ENCODE assay signal across 26 mouse cellular contexts in the genomic region with DNA sequence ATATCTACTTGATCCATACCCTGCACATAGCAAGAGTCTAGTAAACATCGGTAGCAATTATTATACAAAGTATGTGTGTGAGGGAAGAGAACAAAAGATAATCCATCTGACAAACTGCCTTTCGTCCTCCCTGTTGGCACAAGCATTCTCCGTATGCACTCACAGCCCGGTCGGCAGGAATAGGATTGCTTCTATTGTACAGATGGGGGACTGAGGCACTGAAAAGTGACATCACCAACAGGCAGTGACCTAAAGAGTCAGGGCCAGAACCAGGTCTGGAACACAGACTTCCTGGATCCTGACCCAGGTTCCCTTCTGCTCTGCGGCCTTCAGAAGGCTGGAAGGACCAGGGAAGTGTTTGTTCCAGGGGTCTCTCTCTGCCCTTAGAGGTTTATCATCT.
"Had no signal": no experiment of that assay in that cellular context is flagged by ENCODE, and none has a peak within 500 bp of the region (broad histone marks: within the 10 kb centered on the region; RNA-seq: fewer than 3 reads in every experiment).

No protein-coding gene starts in this region.

- H3K27ac ChIP-seq: embryonic facial prominence, embryonic 10.5 days; embryonic facial prominence, embryonic 12.5 days; embryonic facial prominence, embryonic 13.5 days; embryonic facial prominence, embryonic 15.5 days; forebrain, embryonic 10.5 days; forebrain, embryonic 12.5 days; forebrain, embryonic 13.5 days; forebrain, embryonic 15.5 days; gastrocnemius, adult 2 months; heart, adult 2 months had no signal

- DNase-seq: cerebellum, adult 2 months; cerebellum, adult 8-10 months; cerebellum, adult 9-10 months; cerebellum, adult 9-11 months; cerebellum, postnatal 10 days; cerebellum, postnatal 14 days; cerebellum, postnatal 25 days; cerebellum, postnatal 36 days; embryo, embryonic 11 days; forebrain, postnatal 0 days; gastrocnemius, adult 2 months; gastrocnemius, postnatal 10 days; gastrocnemius, postnatal 14 days; gastrocnemius, postnatal 25 days; gastrocnemius, postnatal 36 days; heart, adult 18-20 months; heart, adult 2 months had no signal

- H3K27me3 ChIP-seq: embryonic facial prominence, embryonic 12.5 days; embryonic facial prominence, embryonic 13.5 days; embryonic facial prominence, embryonic 15.5 days; forebrain, embryonic 12.5 days; forebrain, embryonic 13.5 days had no signal

- H3K36me3 ChIP-seq: embryonic facial prominence, embryonic 10.5 days; embryonic facial prominence, embryonic 12.5 days; embryonic facial prominence, embryonic 13.5 days; embryonic facial prominence, embryonic 15.5 days; forebrain, embryonic 10.5 days; forebrain, embryonic 12.5 days; forebrain, embryonic 15.5 days had no signal

- H3K4me3 ChIP-seq: embryonic facial prominence, embryonic 10.5 days; embryonic facial prominence, embryonic 12.5 days; embryonic facial prominence, embryonic 13.5 days; embryonic facial prominence, embryonic 15.5 days; erythroblast, embryonic 14.5 days; forebrain, embryonic 10.5 days; forebrain, embryonic 12.5 days; forebrain, embryonic 13.5 days; forebrain, embryonic 15.5 days; gastrocnemius, adult 2 months; heart, adult 2 months had no signal

- H3K9me3 ChIP-seq: embryonic facial prominence, embryonic 10.5 days; embryonic facial prominence, embryonic 12.5 days; embryonic facial prominence, embryonic 13.5 days; embryonic facial prominence, embryonic 15.5 days; forebrain, embryonic 10.5 days; forebrain, embryonic 12.5 days; forebrain, embryonic 13.5 days; forebrain, embryonic 15.5 days had no signal

- H3K4me1 ChIP-seq: embryonic facial prominence, embryonic 10.5 days; embryonic facial prominence, embryonic 12.5 days; embryonic facial prominence, embryonic 13.5 days; embryonic facial prominence, embryonic 15.5 days; forebrain, embryonic 10.5 days; forebrain, embryonic 12.5 days; forebrain, embryonic 13.5 days; forebrain, embryonic 15.5 days had no signal
